Mouse (Mus musculus): Measurements from ENCODE around the gene Vamp4. TPM values are rescaled to one million over a fixed set of nuclear protein-coding genes. Genes with fewer than 3 reads are reported as not detected.

Vamp4 gene
- polyA plus RNA-seq, 1 experiment, result not detected

DNA sequence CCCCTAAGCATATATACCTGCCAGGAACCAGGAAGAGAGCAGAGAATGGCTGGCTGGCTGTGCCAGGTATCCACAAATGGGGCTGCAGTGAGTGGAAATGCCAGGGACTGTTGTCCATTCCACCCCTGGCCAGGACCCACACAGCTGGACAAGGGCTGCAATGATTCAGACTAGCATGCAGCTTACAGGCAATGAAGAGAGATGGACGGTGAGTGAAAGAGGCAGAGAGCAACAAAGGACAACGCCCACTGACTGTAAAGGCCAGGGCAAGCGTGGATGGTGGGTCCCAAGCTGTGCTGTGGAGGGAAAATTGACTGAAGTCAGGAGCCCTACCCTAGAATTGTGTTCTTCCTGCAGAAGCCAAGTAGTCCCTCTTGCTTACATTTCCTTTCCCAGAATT lies 66.2 kb downstream of the Vamp4 start:
- H3K4me1 ChIP-seq (ENCODE audit: control insufficient read depth, insufficient read depth, low read length), result no peaks in the 10 kb centered on the region
- 82% methylated on average over 3 of the region's 3 CpGs for WGBS
- H3K4me3 ChIP-seq (ENCODE audit: insufficient read depth, low read depth, low read length), result no peak overlapping the region
- no peak overlapping the region for H3K27ac ChIP-seq (ENCODE audit: insufficient read depth, low read depth, low read length)
- TF ChIP-seq POLR2A (IDR thresholded peaks at IDR 0.05; ENCODE audit: insufficient read depth, low read depth, low read length) (no peak), CTCF (IDR thresholded peaks at IDR 0.05; ENCODE audit: insufficient read depth, low read depth, low read length) (no peak)

DNA sequence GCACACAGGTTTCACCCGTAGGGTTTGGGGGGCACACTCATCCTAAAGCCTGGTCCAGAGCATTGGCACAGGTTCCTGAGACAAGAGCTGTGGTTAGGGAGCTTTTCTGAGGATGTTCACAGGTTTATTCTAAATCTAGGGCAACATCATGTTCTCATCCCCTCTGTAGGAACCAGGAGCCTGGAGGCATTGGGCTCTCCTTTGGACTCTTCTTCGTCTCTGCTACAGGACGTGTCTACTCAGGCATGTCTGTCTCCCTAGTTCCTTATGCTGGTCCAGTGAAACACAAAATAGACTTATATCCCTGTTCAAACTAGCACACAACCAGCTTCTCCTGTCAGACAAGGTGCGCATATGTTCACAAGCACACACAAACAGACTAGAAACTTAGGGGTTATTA lies 68.2 kb downstream of the Vamp4 start:
- no peak for TF ChIP-seq POLR2A (IDR thresholded peaks at IDR 0.05; ENCODE audit: insufficient read depth, low read depth, low read length)
- TF ChIP-seq CTCF (IDR thresholded peaks at IDR 0.05; ENCODE audit: insufficient read depth, low read depth, low read length), result no peak
- no peak overlapping the region for H3K4me3 ChIP-seq (ENCODE audit: insufficient read depth, low read depth, low read length)
- WGBS, result 96% methylated on average over 4 of the region's 4 CpGs
- no peaks in the 10 kb centered on the region for H3K4me1 ChIP-seq (ENCODE audit: control insufficient read depth, insufficient read depth, low read length)
- H3K27ac ChIP-seq (ENCODE audit: insufficient read depth, low read depth, low read length), result no peak overlapping the region

DNA sequence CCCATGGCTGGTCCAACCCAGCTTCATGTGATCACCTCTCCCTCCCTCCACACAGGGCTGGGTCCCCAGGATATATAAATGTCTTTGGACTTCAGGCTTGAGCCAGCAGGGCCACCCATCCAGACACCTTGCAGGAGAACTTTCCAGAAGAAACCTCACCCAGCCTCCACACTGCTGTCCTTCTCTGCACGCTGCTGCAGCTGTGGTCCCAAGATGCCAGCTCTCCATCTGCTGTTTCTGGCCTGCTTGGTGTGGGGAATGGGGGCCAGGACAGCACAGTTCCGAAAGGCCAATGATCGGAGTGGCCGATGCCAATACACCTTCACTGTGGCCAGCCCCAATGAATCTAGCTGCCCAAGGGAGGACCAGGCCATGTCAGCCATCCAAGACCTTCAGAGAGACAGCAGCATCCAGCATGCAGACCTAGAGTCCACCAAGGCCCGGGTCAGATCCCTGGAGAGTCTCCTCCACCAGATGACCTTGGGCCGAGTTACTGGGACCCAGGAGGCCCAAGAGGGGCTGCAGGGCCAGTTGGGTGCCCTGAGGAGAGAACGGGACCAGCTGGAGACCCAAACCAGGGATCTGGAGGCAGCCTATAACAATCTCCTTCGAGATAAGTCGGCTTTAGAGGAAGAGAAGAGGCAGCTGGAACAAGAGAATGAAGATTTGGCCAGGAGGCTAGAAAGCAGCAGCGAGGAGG lies 68.9 kb downstream of the Vamp4 start, which contains the start of gene Myoc:
Gene Myoc (plus strand): TSS at position 105 of the 700 bp plus-strand sequence.
- WGBS, result 82% methylated on average over 10 of the region's 10 CpGs
- TF ChIP-seq CTCF (IDR thresholded peaks at IDR 0.05; ENCODE audit: insufficient read depth, low read depth, low read length) (no peak), POLR2A (IDR thresholded peaks at IDR 0.05; ENCODE audit: insufficient read depth, low read depth, low read length) (no peak)
- Histone ChIP-seq H3K4me3 (ENCODE audit: insufficient read depth, low read depth, low read length) (no peak within 1 kb of the TSS), H3K4me1 (ENCODE audit: control insufficient read depth, insufficient read depth, low read length) (no peaks in the 10 kb centered on the region), H3K27ac (ENCODE audit: insufficient read depth, low read depth, low read length) (no peak within 1 kb of the TSS)

DNA sequence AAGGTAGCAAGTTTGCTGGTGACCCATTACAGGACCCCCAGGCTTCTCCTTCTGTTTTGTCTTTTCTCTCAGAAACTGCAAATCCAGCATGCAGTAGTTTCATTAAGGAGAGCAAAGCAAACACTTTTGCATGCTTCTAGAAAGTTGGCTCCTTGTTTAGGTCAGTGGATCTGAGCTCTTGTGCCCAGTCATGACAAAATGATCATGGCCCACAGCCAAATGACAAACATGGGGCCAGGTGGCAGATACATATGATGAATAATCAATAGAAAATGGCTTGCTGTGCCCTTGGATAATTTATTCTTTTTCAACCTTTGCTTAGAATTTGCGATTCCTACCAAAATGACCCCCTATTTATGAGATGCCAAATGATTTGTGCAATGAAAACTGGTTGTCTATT lies 69.5 kb downstream of the Vamp4 start:
- Histone ChIP-seq H3K27ac (ENCODE audit: insufficient read depth, low read depth, low read length) (no peak overlapping the region), H3K4me1 (ENCODE audit: control insufficient read depth, insufficient read depth, low read length) (no peaks in the 10 kb centered on the region), H3K4me3 (ENCODE audit: insufficient read depth, low read depth, low read length) (no peak overlapping the region)
- TF ChIP-seq CTCF (IDR thresholded peaks at IDR 0.05; ENCODE audit: insufficient read depth, low read depth, low read length), result no peak
- no peak for TF ChIP-seq POLR2A (IDR thresholded peaks at IDR 0.05; ENCODE audit: insufficient read depth, low read depth, low read length)
- WGBS, result 82% methylated on average over 1 of the region's 1 CpGs

DNA sequence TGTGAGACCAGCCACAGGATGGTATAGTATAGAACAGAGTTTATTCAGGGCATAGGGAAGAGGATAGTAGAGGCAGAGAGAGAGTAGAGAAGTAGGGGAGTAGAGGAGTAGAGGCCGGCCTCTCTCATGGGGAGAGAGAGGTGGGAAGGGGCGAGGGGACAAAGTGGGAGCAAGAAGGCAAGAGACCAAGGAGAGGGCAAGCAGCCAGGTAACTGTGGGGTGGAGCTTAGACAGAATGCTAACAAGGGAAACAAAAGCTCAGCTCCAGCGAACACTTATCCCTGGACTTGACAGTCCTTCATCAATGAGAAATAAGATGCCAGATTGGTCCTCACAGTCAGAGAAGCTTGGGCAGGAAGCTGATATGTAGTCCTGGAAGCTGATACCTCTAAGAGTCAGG lies 72.3 kb downstream of the Vamp4 start:
- H3K4me1 ChIP-seq (ENCODE audit: control insufficient read depth, insufficient read depth, low read length), result no peaks in the 10 kb centered on the region
- WGBS, result 72% methylated on average over 3 of the region's 3 CpGs
- H3K27ac ChIP-seq (ENCODE audit: insufficient read depth, low read depth, low read length), result no peak overlapping the region
- no peak overlapping the region for H3K4me3 ChIP-seq (ENCODE audit: insufficient read depth, low read depth, low read length)
- no peak for TF ChIP-seq CTCF (IDR thresholded peaks at IDR 0.05; ENCODE audit: insufficient read depth, low read depth, low read length)
- no peak for TF ChIP-seq POLR2A (IDR thresholded peaks at IDR 0.05; ENCODE audit: insufficient read depth, low read depth, low read length)

DNA sequence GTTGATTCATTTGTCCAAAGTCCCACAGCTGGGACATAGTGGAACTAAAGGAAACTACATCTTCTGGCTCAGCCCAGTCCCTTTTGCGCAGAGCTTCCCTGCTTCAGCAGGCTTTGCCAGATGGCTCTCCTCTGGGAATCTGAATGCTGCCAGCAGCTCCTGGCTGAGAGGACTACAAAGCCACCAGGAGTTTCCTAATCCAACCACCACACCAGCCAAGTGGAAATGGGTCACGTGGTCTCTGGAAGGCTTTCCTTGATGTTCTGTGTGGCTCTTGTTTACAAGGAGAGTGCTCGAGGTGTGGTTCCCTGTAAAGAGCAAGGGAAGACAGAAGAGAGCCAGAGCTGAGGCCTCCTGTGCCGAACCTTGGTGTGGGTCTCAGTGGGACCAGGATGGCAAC lies 73.4 kb downstream of the Vamp4 start:
- WGBS, result 34% methylated on average over 4 of the region's 4 CpGs
- no peaks in the 10 kb centered on the region for H3K4me1 ChIP-seq (ENCODE audit: control insufficient read depth, insufficient read depth, low read length)

DNA sequence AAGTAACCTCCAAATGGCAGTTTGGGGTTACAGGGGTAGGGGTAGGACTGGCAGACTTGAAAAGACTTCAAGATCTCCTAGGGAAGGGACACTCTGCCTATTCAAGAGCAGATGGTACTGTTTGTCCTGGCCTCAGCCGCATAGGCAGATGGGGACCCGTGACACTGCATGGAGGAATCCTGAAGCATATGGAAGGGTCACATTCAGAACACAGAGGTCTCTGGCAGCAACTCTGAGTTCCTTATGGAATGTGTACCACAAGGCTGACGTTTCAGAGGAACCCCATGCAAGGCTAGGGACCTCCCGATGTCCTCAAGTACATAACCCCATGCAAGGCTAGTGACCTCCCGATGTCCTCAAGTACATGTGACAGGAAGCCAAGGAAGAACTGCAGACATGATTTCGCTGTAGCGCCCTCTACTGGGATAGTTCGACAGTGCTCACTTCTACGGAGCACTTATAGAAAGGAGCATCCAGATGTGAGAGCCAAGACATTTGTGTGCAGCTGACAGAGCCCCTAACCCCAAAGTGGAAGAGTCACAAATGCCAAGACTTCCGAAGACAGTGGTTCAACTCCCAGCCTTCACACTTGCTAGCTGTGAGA lies 75.9 kb downstream of the Vamp4 start:
- no peaks in the 10 kb centered on the region for H3K4me1 ChIP-seq (ENCODE audit: control insufficient read depth, insufficient read depth, low read length)
- no peak overlapping the region for H3K27ac ChIP-seq (ENCODE audit: insufficient read depth, low read depth, low read length)
- TF ChIP-seq POLR2A (IDR thresholded peaks at IDR 0.05; ENCODE audit: insufficient read depth, low read depth, low read length) (no peak), CTCF (IDR thresholded peaks at IDR 0.05; ENCODE audit: insufficient read depth, low read depth, low read length) (no peak)
- H3K4me3 ChIP-seq (ENCODE audit: insufficient read depth, low read depth, low read length), result no peak overlapping the region
- WGBS, result 86% methylated on average over 10 of the region's 10 CpGs

More for the DNA sequence above, 73.4 kb downstream of the Vamp4 start:
- TF ChIP-seq CTCF (IDR thresholded peaks at IDR 0.05; ENCODE audit: insufficient read depth, low read depth, low read length) (no peak), POLR2A (IDR thresholded peaks at IDR 0.05; ENCODE audit: insufficient read depth, low read depth, low read length) (no peak)
- no peak overlapping the region for H3K4me3 ChIP-seq (ENCODE audit: insufficient read depth, low read depth, low read length)
- H3K27ac ChIP-seq (ENCODE audit: insufficient read depth, low read depth, low read length), result no peak overlapping the region

DNA sequence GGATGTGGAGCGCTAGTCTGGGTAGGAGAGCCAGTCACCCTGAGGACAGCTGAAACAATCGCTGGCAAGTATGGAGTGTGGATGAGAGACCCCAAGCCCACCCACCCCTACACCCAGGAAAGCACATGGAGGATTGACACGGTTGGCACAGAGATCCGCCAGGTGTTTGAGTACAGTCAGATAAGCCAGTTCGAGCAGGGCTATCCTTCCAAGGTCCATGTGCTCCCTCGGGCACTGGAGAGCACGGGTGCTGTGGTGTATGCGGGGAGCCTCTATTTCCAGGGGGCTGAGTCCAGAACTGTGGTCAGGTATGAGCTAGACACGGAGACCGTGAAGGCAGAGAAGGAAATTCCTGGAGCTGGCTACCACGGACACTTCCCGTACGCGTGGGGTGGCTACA lies 78.1 kb downstream of the Vamp4 start:
- 94% methylated on average over 14 of the region's 14 CpGs for WGBS
- H3K4me1 ChIP-seq (ENCODE audit: control insufficient read depth, insufficient read depth, low read length), result no peaks in the 10 kb centered on the region
- no peak overlapping the region for H3K4me3 ChIP-seq (ENCODE audit: insufficient read depth, low read depth, low read length)
- no peak overlapping the region for H3K27ac ChIP-seq (ENCODE audit: insufficient read depth, low read depth, low read length)
- no peak for TF ChIP-seq CTCF (IDR thresholded peaks at IDR 0.05; ENCODE audit: insufficient read depth, low read depth, low read length)

Other genes with a start within 250 kb of the Vamp4 start
- not detected in 2 replicates for gene Dnm3, start 92.5 kb upstream of the Vamp4 start, polyA plus RNA-seq (2012; ENCODE audit: insufficient read depth, insufficient read length, low replicate concordance, missing spikeins)
- gene Mettl13, start 22.0 kb upstream of the Vamp4 start, polyA plus RNA-seq (2012; ENCODE audit: insufficient read depth, insufficient read length, low replicate concordance, missing spikeins), result not detected in 2 replicates
- gene Myoc, start 68.6 kb downstream of the Vamp4 start, polyA plus RNA-seq (2012; ENCODE audit: insufficient read depth, insufficient read length, low replicate concordance, missing spikeins), result not detected in 2 replicates
- not detected in 2 replicates for gene Myocos, start 87.7 kb downstream of the Vamp4 start, polyA plus RNA-seq (2012; ENCODE audit: insufficient read depth, insufficient read length, low replicate concordance, missing spikeins)
- gene Prrc2c, start 170.0 kb downstream of the Vamp4 start, polyA plus RNA-seq (2012; ENCODE audit: insufficient read depth, insufficient read length, low replicate concordance, missing spikeins), result 168 and 641 TPM in 2 replicates
- not detected in 2 replicates for gene Fmo4, start 243.5 kb downstream of the Vamp4 start, polyA plus RNA-seq (2012; ENCODE audit: insufficient read depth, insufficient read length, low replicate concordance, missing spikeins)